Mouse (Mus musculus) frontal cortex, adult 2 months (tissue): ENCODE measurements around the gene Fam160a1. TPM values are rescaled to one million over a fixed set of nuclear protein-coding genes. Genes with fewer than 3 reads are reported as not detected.

Source experiments
- DNase-seq, 2 experiments: peaks; one replicate each; pipeline ENCODE4 v3.0.0; 2022; ENCODE audit warnings: low spot score in 1 of 2; ENCODE audit errors: extremely low spot score in 1 of 2
- polyA plus RNA-seq: library from polyadenylated mRNA; depleted of rRNA; stranded (reverse); fragments of >200 nt; gene quantifications from 2 replicates; pipeline ENCODE4 v1.2.3, GENCODE M21; 2012; rRNA removed

Gene Fam160a1
- polyA plus RNA-seq: 1.4 and 1.6 TPM in 2 replicates

- DNase-seq: no peak
Measured at GRCm38 (mm10) chr3:85817191-85817590, at the start of gene Fam160a1. Gene Fam160a1, minus strand, starts transcription at chr3:85817291.

DNA sequence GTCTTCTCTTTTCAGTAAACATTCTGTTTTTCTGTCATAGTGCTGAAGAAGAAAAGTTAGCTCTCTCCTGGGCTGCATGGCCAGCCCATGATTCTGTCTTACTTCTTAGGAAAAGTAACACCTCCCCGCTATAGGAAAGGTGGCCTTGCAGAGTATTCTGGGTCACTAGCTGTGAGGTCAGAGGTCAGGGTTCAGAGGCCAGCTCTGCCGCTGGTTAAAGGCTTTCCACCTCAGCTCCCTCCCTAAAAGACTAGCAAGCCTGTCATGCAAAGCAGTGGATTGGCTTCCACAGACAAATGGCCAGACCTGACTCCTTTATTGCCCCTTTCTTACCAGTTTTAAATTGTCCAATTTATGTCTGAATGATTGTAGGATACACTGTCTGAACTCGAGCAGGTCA, 46.9 kb upstream of the Fam160a1 start:
- DNase-seq: no peak

DNA sequence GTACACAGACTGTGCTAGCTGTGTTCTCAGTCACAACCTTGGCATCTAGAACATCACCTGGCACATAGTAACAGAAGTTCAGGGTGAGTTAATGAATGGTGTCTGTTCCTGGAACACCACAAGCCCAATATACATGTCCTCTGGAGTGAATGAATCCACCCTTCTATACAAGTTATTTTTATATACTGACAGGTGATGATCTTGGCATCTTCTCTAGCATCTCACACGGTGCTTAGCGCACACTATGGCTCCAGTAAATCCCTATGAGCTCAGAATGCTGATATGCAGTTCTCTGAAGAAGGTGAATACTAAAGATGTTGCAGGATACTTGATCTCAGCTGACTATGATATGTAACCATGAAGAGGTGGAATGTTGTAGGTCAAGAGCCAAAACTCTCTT, 45.8 kb upstream of the Fam160a1 start:
- no peak for DNase-seq

- no peak for DNase-seq
Measured at GRCm38 (mm10) chr3:85860996-85861395, 43.9 kb upstream of the Fam160a1 start.

- DNase-seq: no peak
Measured at GRCm38 (mm10) chr3:85859311-85859710, 42.2 kb upstream of the Fam160a1 start.

DNA sequence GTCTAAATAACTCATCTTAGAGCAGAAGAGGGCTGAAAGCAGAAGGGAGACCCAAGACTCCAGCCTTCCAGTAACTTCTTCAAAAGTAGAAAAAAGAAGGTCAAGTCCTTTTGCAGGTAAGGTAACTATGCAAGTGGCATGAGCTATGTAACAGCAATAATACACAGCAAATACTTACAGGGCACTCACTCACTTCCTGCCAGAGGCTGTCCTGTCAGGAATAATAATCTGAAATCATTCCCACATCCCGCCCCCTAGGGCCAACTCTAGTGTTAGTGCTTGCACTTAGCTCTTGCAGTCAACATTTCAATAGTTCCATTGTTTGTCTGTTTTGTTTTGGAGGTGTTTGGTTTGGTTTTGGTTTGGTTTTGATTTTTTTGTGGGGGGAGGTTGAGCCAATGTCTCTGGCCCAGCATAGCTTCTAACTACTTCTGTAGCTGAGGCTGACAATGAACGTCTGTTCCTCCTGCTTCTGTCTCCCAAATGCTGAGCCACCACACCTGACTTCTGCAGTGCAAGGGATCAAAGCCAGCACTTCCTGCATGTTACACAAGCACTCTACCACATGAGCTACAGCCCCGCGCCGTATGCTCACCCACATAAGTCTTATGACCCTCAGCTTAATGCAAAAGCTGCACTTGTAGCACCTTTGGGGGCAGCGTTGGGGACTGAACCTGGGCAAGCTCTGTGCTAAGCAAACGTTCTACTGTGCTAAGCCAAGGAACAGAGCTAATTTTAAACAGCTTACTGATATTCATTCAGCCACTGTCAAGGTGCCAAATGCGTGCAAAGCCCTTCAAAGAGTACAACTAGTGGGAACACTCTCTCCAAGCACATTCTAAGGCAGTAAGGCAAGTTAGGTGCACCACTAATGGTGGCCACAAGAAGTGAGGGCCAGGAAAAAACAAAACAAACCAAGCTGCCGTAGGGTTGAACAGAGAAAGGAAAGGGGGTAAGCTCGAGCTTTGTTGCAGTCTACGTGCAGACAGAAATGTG, 41.3 kb upstream of the Fam160a1 start:
- DNase-seq: no peak

DNA sequence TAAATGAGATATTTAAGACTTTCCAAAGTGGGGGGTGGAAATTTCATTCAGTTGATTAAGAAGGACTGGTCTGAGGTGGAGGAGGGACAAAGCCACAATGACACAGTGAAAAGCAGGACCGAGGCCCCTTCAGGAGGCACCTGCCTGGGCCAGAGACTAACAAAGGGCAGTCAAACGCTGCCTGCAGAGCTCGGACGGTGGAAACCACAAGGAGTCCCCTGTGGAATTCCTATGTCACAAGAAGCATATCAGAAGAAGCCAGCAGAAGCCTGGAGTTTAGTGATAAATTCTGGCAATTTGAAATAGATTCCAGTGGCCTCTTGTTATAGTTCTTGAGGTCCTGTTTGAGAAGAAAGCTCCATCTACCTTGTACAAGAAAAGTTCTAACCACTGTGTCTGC, 40.0 kb upstream of the Fam160a1 start:
- DNase-seq: no peak

- no peak for DNase-seq
Measured at GRCm38 (mm10) chr3:85855947-85856346, 38.9 kb upstream of the Fam160a1 start.

- DNase-seq: no peak
Measured at GRCm38 (mm10) chr3:85855043-85855442, 38.0 kb upstream of the Fam160a1 start.

DNA sequence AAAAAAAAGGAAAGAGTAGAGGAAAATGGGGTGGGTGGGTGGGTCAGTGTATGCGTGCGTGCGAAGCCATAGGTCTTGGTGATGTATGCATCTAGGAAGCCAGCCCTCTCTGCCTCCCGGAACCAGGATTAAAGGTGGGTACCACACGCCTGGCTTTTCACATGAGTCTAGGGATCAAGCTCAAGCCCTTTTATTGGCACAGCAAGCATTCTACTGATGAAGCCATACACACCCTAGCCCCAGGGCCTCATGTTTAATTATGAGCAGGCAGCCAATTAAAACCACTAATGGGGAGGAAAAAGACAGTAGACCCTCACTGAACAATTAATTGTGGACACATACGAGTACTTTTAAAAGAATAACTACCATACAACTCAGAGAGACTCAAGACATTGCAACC, 37.1 kb upstream of the Fam160a1 start:
- no peak for DNase-seq

GRCm38 (mm10) chr3:85853715-85854114, 36.6 kb upstream of the Fam160a1 start:
- DNase-seq: no peak

- no peak for DNase-seq
Measured at GRCm38 (mm10) chr3:85850079-85850478, 33.0 kb upstream of the Fam160a1 start.

DNA sequence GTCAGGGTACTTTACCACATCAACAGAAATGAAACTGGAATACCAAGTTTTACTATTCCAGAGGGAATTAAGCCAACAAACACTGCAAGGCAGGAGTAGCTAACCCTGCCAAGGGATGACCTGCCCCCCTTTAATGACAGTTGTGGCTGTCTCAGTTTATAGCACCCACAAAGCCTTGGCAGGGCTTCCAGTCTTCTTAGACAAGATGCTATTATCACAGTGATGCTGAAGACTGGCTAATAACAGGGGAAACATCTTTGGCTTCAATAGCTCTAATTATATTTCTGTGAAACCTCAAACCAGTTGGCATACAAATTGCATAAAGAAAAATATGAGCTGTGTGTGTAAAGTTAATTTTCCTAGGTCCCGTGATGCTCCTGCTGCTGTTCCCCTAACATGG, 29.2 kb upstream of the Fam160a1 start:
- DNase-seq: no peak

DNA sequence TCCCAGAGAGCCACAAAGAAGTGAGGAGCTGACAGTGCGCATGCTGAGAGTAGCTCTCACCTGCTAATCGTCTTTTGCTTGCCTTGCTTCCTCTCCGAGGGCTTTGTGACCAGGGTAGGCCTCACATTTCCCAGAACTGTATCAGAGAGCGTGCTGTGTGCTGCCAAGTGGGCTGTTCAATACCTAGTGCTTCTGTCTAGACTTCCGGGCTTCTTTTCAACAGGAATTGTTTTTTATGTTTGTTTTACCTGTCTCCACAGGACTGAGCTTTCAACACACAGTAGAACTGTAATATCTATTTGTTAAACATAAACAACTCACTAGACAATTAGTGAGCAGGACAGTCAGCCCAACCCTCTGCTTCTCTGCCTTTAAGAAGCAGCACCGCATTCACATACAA, 28.2 kb upstream of the Fam160a1 start:
- DNase-seq: no peak

DNA sequence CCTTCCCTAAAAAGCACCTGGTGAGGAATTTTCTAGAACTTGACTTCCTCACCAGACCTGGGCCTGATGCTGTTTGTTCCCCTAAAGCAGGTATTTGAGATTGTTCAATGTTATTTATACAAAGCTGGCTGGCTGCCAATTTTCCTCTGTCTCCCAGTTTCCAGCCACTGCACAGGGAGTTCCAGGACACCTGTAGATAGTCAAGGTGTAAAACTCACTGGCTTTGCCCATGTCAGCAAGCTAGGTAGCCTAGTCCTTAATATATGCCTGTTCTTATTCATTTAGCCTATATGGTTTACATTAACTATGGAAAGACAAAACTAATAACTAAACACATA, 25.8 kb upstream of the Fam160a1 start:
- DNase-seq: no peak

GRCm38 (mm10) chr3:85842177-85842880, 25.2 kb upstream of the Fam160a1 start:
- peak in 1 of 2 experiments; percentile 18 for DNase-seq

DNA sequence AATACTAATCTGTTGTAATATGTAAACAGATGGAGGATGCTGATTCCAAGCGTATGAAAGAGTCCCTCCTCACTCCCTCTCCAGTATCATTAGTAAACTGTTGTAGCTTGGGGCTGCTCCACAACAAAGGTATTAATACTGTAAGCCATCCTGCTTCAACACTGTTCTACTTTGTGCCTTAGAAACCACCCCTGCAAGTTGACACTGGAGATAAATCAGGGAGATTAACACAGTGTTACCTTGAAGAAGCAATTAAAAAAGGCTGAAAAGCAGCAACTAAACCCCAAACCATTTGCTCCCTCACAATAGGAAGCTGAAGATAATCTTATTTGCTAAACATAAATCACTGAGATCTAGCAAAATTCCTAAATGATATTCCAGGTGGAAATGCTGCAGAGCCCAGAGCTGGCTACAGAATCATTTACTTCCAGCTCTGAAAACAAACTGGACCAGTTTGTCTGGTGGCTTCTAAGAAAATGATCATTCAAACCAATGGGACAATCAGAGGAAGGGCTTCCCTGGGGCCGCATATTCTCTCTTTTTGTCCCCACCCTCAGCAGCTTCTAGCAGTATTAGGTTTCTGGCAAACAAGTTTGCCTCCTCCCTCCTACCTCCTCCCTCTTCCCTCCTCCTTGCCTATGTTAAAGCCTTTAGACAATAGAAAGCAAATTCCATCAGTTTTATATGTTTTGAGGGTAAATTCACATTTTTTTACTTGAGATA, 24.5 kb upstream of the Fam160a1 start:
- DNase-seq: no peak

DNA sequence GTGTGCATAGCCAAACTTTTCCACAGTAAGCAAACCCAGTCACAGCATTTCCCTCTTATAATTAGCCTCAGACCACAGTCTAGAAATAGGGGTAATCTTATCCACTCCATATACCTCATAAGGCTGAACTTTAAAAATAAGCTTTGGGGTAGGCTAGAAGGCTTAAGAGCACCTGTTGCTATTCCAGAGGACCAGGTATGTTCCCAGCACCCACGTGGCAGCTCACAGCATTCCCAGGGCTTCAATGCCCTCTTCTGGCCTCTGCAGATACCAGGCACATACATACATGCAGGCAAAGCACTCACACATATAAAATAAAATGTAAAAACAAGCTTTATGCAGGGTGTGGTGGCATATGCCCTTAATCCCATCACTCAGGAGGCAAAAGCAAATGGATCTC, 16.5 kb upstream of the Fam160a1 start:
- no peak for DNase-seq

DNA sequence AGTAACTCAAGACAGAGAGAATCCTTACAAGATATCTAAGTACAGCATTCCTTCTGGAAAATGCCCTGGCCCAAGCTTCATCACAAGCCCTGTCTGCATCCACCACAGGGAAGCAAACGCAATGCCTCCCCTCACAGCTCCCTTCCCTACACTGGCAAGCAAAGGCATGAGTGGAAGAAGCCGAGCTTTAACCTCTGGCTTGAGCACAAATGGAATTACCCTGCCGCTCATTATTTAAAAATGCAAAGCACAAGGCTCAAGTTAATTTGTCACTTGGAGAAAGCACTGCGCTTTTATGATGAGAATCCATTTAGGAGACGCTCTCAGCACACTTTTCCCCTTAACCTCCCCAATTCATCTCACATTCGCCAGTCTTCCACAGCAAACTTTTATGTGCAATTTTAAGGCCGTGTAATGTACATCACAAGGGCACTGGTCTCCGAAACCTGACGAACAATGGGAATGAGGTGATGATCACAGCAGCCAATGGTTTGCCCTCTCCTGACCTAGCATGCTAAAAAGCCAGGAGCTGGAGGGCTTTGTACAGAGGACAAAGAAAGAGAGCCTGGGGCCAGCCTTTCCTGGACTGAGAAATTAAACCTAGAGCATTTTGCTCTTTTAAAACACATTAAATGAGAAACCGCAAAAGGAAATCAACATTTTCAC, 15.5 kb upstream of the Fam160a1 start:
- no peak for DNase-seq

DNA sequence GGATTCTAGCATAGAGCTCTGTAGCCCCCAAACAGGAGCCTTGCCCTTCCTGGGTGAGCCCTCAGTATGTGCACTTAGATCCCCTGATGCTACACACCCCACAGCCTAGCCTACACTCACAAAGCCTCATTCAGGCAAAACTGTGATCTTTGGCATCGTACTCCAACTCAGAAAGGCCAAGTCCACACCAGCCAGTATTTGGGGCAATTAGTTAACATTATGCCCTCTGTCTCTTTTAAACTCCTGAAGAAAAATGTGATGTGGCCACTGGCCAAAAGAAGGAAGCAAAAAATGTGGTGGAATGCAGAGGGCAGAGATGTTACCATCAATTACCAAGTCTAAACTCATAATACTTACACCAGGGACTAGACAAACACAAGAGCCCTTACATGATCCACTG, 14.7 kb upstream of the Fam160a1 start:
- no peak for DNase-seq

- DNase-seq: no peak
Measured at GRCm38 (mm10) chr3:85829047-85829446, 12.0 kb upstream of the Fam160a1 start.
